Mouse (Mus musculus) forebrain, postnatal 0 days (tissue): Measurements from ENCODE around the gene Tectb. TPM values are rescaled to one million over a fixed set of nuclear protein-coding genes. Genes with fewer than 3 reads are reported as not detected.
"Not testable (repeated sequence)": the region's sequence is repeated elsewhere in the genome, so short reads cannot be mapped to it uniquely, and the experiment has no call there.

Source experiments
- ATAC-seq: fragments of 200-750 bp; cut with Nextera tagmentation; 2 replicates; pipeline ENCODE4 v1.8.0; 2017; ENCODE audit warnings: mild to moderate bottlenecking, moderate library complexity
- DNase-seq: peaks from one replicate; pipeline ENCODE4 v3.0.0-alpha.2; 2015
- H3K27ac ChIP-seq: fragments of 300-500 bp; sonication (generic); 2 replicates; pipeline ENCODE4 v1.5.1; 2014; ENCODE audit warnings: low read depth, mild to moderate bottlenecking, antibody characterized with exemption, low read length, moderate library complexity, mixed read lengths
- H3K27me3 ChIP-seq: fragments of 300-500 bp; sonication (generic); 2 replicates; pipeline ENCODE4 v1.6.1; 2014; ENCODE audit warnings: mild to moderate bottlenecking, low read length, mixed read lengths; ENCODE audit not compliant: insufficient read depth
- H3K36me3 ChIP-seq: fragments of 300-500 bp; sonication (generic); 2 replicates; pipeline ENCODE4 v1.6.1; 2014; ENCODE audit warnings: mild to moderate bottlenecking, moderate library complexity; ENCODE audit not compliant: insufficient read depth
- H3K4me1 ChIP-seq: fragments of 300-500 bp; sonication (generic); 2 replicates; pipeline ENCODE4 v1.6.1; 2014; ENCODE audit warnings: antibody characterized with exemption; ENCODE audit not compliant: insufficient read depth
- H3K4me2 ChIP-seq: fragments of 300-500 bp; sonication (generic); 2 replicates; pipeline ENCODE4 v1.6.1; 2014; ENCODE audit warnings: low read depth, mild to moderate bottlenecking, moderate library complexity
- H3K4me3 ChIP-seq: fragments of 300-500 bp; sonication (generic); 2 replicates; pipeline ENCODE4 v1.5.1; 2014; ENCODE audit warnings: low read depth, low read length, mixed read lengths
- H3K9ac ChIP-seq: fragments of 300-500 bp; sonication (generic); 2 replicates; pipeline ENCODE4 v1.6.1; 2014; ENCODE audit warnings: mild to moderate bottlenecking
- H3K9me3 ChIP-seq: fragments of 300-500 bp; sonication (generic); 2 replicates; pipeline ENCODE4 v1.6.1; 2016; ENCODE audit warnings: low read length
- CTCF ChIP-seq: sonication (generic); IDR thresholded peaks from 2 replicates; pipeline ENCODE4 v1.5.1; 2016; ENCODE audit warnings: antibody characterized with exemption, control low read depth, low read depth
- WGBS: fragments of 180-500 bp; shearing (Covaris S2); extraction: QIAGEN DNeasy Blood & Tissue Kit; methylation state at CpG from one replicate; pipeline ENCODE4 v1.1.7; 2014; 5-methylcytosine and 5-hydroxymethylcytosine counted together
- polyA plus RNA-seq: library from polyadenylated mRNA; unstranded; fragments of >200 nt; fragmentation: Nextera tagmentation; extraction: Ambion mirVana; gene quantifications from 2 replicates; pipeline ENCODE4 v1.2.1, GENCODE M21; 2015
- total RNA-seq: library from RNA; depleted of rRNA; stranded (reverse); fragments of >200 nt; gene quantifications from 2 replicates; pipeline ENCODE4 v1.2.3, GENCODE M21; 2014

Tectb gene
- total and polyA plus RNA-seq, 2 experiments from 2014 or later: 0.16 TPM; not detected in 1

- no peak for TF ChIP-seq CTCF
- Histone ChIP-seq H3K9ac (no peak overlapping the region), H3K4me2 (no peak overlapping the region), H3K4me1 (no peaks in the 10 kb centered on the region), H3K36me3 (no peaks in the 10 kb centered on the region), H3K27me3 (no peaks in the 10 kb centered on the region), H3K9me3 (no peaks in the 10 kb centered on the region), H3K4me3 (no peak overlapping the region), H3K27ac (no peak overlapping the region)
- WGBS: 69% methylated on average over 6 of the region's 6 CpGs
- no peak for ATAC-seq
- DNase-seq: no peak
Observed at GRCm38 (mm10) chr19:55149646-55150045, 30.9 kb upstream of the Tectb start.

GRCm38 (mm10) chr19:55152274-55152673, 28.3 kb upstream of the Tectb start:
- DNase-seq, H3K27ac ChIP-seq, H3K4me2 ChIP-seq, ATAC-seq, H3K4me3 ChIP-seq, H3K9me3 ChIP-seq, H3K36me3 ChIP-seq, H3K27me3 ChIP-seq, H3K4me1 ChIP-seq, H3K9ac ChIP-seq: not testable (repeated sequence)
- WGBS: 81% methylated on average over 5 of the region's 6 CpGs

- no peak overlapping the region for H3K27ac ChIP-seq
- DNase-seq (no peak), ATAC-seq (no peak)
- H3K4me2 ChIP-seq: no peak overlapping the region
- WGBS: 91% methylated on average over 6 of the region's 6 CpGs
- H3K27me3 ChIP-seq: no peaks in the 10 kb centered on the region
- H3K9me3 ChIP-seq: no peaks in the 10 kb centered on the region
- no peak for TF ChIP-seq CTCF
- H3K36me3 ChIP-seq: no peaks in the 10 kb centered on the region
- H3K4me1 ChIP-seq: no peaks in the 10 kb centered on the region
- no peak overlapping the region for H3K4me3 ChIP-seq
- no peak overlapping the region for H3K9ac ChIP-seq
Observed at GRCm38 (mm10) chr19:55152983-55153382, 27.6 kb upstream of the Tectb start.

DNA sequence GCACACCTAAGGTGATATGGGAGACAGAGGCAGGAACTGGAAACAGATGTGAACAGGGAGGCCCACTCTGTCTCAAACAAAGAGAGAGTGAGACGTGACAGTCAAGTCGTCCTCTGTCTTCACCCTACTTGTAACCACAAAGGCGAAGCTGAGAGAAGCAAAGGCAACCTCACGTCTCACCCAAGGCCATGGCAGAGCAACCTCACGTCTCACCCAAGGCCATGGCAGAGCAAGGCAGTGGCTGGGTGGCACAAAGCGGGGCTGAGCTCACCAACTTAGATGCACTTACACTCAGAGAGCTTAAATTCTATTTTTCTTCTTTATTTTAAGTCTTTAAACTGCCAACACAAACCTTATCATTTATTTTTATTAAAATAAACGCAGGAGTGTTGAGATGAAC, 23.5 kb upstream of the Tectb start:
- H3K9ac ChIP-seq: no peak overlapping the region
- H3K4me1 ChIP-seq: no peaks in the 10 kb centered on the region
- 88% methylated on average over 7 of the region's 7 CpGs for WGBS
- H3K27me3 ChIP-seq: no peaks in the 10 kb centered on the region
- no peak overlapping the region for H3K4me2 ChIP-seq
- no peaks in the 10 kb centered on the region for H3K9me3 ChIP-seq
- no peak overlapping the region for H3K4me3 ChIP-seq
- ATAC-seq (no peak), DNase-seq (no peak)
- no peaks in the 10 kb centered on the region for H3K36me3 ChIP-seq
- H3K27ac ChIP-seq: no peak overlapping the region
- no peak for TF ChIP-seq CTCF

DNA sequence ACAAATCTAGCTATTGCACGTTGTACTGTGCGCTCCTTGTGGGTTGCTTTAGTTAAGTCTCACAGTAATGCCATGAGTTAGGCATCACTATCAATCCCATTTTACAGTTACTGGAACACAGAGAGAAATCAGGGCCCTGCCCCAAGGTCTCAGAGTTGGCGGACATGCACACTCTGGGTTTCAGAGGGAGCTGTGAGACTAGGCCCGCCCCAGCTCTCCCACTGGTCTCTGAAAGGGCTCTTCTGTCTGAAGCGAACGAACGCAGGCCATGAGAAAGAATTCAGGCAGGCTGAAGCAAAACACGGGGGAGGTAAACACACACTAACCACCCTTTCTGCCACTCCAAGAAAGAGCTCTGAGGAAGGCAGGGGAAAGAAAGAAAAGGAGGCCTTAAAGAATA, 21.9 kb upstream of the Tectb start:
- WGBS: 57% methylated on average over 8 of the region's 8 CpGs
- DNase-seq: no peak
- Histone ChIP-seq H3K4me1 (no peaks in the 10 kb centered on the region), H3K9me3 (no peaks in the 10 kb centered on the region), H3K4me3 (no peak overlapping the region), H3K4me2 (no peak overlapping the region), H3K27ac (no peak overlapping the region), H3K36me3 (no peaks in the 10 kb centered on the region), H3K9ac (no peak overlapping the region), H3K27me3 (no peaks in the 10 kb centered on the region)
- no peak for TF ChIP-seq CTCF
- no peak for ATAC-seq

DNA sequence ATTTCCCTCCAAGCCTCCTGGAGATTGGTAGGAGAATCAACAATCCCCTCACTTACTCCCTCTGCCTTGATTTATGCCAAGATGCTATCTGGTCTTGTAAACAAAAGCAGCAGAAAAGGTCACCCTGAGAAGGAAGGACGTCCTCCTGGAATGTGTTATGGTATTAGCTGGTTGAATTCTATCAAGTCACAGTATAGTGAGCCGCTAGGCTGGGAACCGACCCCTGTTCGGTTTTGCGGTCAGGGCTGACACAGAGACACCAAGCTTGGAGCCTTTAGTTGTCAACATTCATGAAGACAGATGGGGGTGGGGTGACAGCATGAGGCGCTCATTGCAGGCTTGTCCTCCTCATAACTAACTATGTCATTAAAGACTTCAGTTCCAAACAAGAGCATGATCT, 20.7 kb upstream of the Tectb start:
- DNase-seq (no peak), ATAC-seq (no peak)
- no peak overlapping the region for H3K4me3 ChIP-seq
- no peaks in the 10 kb centered on the region for H3K36me3 ChIP-seq
- H3K9ac ChIP-seq: no peak overlapping the region
- H3K27me3 ChIP-seq: no peaks in the 10 kb centered on the region
- H3K4me1 ChIP-seq: no peaks in the 10 kb centered on the region
- no peak overlapping the region for H3K4me2 ChIP-seq
- WGBS: 89% methylated on average over 6 of the region's 6 CpGs
- no peaks in the 10 kb centered on the region for H3K9me3 ChIP-seq
- no peak for TF ChIP-seq CTCF
- no peak overlapping the region for H3K27ac ChIP-seq

GRCm38 (mm10) chr19:55162271-55162670, 18.3 kb upstream of the Tectb start:
- WGBS: 83% methylated on average over 4 of the region's 4 CpGs
- Histone ChIP-seq H3K4me1 (no peaks in the 10 kb centered on the region), H3K27me3 (no peaks in the 10 kb centered on the region), H3K36me3 (no peaks in the 10 kb centered on the region), H3K27ac (no peak overlapping the region), H3K4me2 (no peak overlapping the region), H3K9ac (no peak overlapping the region), H3K9me3 (no peaks in the 10 kb centered on the region), H3K4me3 (no peak overlapping the region)
- DNase-seq (no peak), ATAC-seq (no peak)
- no peak for TF ChIP-seq CTCF

GRCm38 (mm10) chr19:55164162-55164561, 16.4 kb upstream of the Tectb start:
- H3K36me3 ChIP-seq: no peaks in the 10 kb centered on the region
- ATAC-seq: no peak
- no peaks in the 10 kb centered on the region for H3K27me3 ChIP-seq
- H3K9me3 ChIP-seq: no peaks in the 10 kb centered on the region
- no peak overlapping the region for H3K4me3 ChIP-seq
- H3K27ac ChIP-seq: no peak overlapping the region
- TF ChIP-seq CTCF: no peak
- no peak for DNase-seq
- WGBS: 85% methylated on average over 1 of the region's 1 CpGs
- no peak overlapping the region for H3K9ac ChIP-seq
- no peak overlapping the region for H3K4me2 ChIP-seq
- no peaks in the 10 kb centered on the region for H3K4me1 ChIP-seq
